Mouse (Mus musculus): ENCODE measurements at regions not wholly inside any gene's neighbourhood (a gene's known extent, or its start where the extent isn't known, plus 50 kb on each side); places are given as distances from the start of the nearest gene placed in this dataset.

DNA sequence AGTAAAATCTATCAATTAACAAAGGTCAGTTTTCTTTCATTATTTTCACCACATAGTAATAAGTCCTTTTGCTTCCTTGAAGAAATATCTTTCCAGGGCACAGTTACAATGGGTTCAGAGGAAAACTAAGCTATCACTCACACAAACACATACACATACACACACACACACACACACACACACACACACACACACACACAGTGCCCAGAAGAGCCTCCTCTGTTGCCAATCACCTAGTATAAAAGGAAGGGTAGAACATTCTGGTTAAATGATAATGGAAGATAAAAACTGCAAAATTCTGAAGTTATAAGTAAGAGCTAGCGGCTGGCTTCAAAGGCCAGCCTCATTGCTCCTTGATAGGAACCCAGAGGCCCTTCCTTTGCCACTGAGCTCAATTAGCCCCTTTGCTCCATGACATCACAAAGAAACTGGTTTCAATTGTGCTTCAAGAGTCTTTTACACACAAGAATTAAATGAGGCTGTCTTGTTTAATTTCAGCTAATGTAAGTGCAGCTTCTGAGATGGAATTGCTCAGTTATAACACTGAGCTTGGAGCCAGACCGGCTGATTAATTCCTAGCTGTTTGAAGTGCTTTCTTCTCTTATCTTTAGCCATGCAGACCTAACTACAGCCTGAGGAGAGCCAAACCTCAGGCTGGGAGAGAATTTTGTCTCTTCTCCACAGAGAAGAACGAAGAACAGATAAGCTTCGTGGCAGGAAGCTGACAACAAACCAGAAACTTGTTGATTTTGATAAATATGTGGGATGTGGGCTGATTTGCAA lies 262.1 kb downstream of the Pdha2 start:
- Histone ChIP-seq H3K27me3 (replicated peaks) (no peaks in the 10 kb centered on the region), H3K4me2 (ENCODE audit: insufficient read depth, low read depth, poor library complexity, severe bottlenecking) (peak overlapping the region; percentile 5; the same call in 1 of the 2 replicates), H3K79me2 (replicated peaks; ENCODE audit: control insufficient read depth, extremely low read depth, insufficient read depth, poor library complexity, severe bottlenecking) (no peaks in the 10 kb centered on the region), H3K4me1 (ENCODE audit: control insufficient read depth in 1 of 2, insufficient read depth in 2 of 2) (peaks cover 0 to 4% of the 10 kb centered on the region in 2 experiments; a peak in 2 of 4 replicates), H3K36me3 (replicated peaks in 1 of 2; ENCODE audit: control insufficient read depth in 1 of 2, insufficient read depth in 1 of 2, low read length in 1 of 2) (no peaks in the 10 kb centered on the region), H3K27ac (ENCODE audit: insufficient read depth, low read depth) (no peak overlapping the region), H3K9me3 (replicated peaks; ENCODE audit: low read length) (no peaks in the 10 kb centered on the region), H3K4me3 (replicated peaks in 1 of 3; ENCODE audit: low read depth in 2 of 3, low read length in 2 of 3, poor library complexity in 1 of 3) (no peak overlapping the region), H3K9ac (ENCODE audit: insufficient read depth, low read depth) (no peak overlapping the region)
- DNase-seq (ENCODE audit: extremely low read depth): no peak
- in situ Hi-C loops (cut with MboI; ENCODE audit: low pct_ligation_motif_present, low pct_unique_long_range_greater_than_20kb, low sequenced_read_pairs): no loop called here
- dilution Hi-C loops (cut with MboI; ENCODE audit: extremely low pct_ligation_motif_present, extremely low pct_unique_long_range_greater_than_20kb, low sequenced_read_pairs): no loop called here
- TF ChIP-seq RAD21 (IDR thresholded peaks at IDR 0.05; ENCODE audit: low read depth, low read length): no peak
- TF ChIP-seq PAX5 (IDR thresholded peaks at IDR 0.05; ENCODE audit: low read length): no peak
- no peak for TF ChIP-seq USF1 (IDR thresholded peaks at IDR 0.05; ENCODE audit: low read depth, low read length)

- H3K36me3 ChIP-seq (replicated peaks in 1 of 2; ENCODE audit: control insufficient read depth in 1 of 2, insufficient read depth in 1 of 2, low read length in 1 of 2): no peaks in the 10 kb centered on the region
- H3K4me2 ChIP-seq (ENCODE audit: insufficient read depth, low read depth, poor library complexity, severe bottlenecking): no peak overlapping the region
- H3K27ac ChIP-seq (ENCODE audit: insufficient read depth, low read depth): no peak overlapping the region
- no peaks in the 10 kb centered on the region for H3K4me1 ChIP-seq (ENCODE audit: control insufficient read depth in 1 of 2, insufficient read depth in 2 of 2)
- H3K79me2 ChIP-seq (replicated peaks; ENCODE audit: control insufficient read depth, extremely low read depth, insufficient read depth, poor library complexity, severe bottlenecking): no peaks in the 10 kb centered on the region
- no peak overlapping the region for H3K9ac ChIP-seq (ENCODE audit: insufficient read depth, low read depth)
- no peak for DNase-seq (ENCODE audit: extremely low read depth)
- in situ Hi-C loops (cut with MboI; ENCODE audit: low pct_ligation_motif_present, low pct_unique_long_range_greater_than_20kb, low sequenced_read_pairs): no loop called here
- H3K9me3 ChIP-seq (replicated peaks; ENCODE audit: low read length): no peaks in the 10 kb centered on the region
- H3K4me3 ChIP-seq (replicated peaks in 1 of 3; ENCODE audit: low read depth in 2 of 3, low read length in 2 of 3, poor library complexity in 1 of 3): no peak overlapping the region
- TF ChIP-seq USF1 (IDR thresholded peaks at IDR 0.05; ENCODE audit: low read depth, low read length) (no peak), JUN (IDR thresholded peaks at IDR 0.05; ENCODE audit: insufficient read depth, low read depth, low read length) (no peak), SIN3A (IDR thresholded peaks at IDR 0.05; ENCODE audit: low read length) (no peak), POLR2AphosphoS2 (IDR thresholded peaks at IDR 0.05; ENCODE audit: low read depth, low read length) (no peak), MYC (IDR thresholded peaks at IDR 0.05; ENCODE audit: low read depth, low read length) (no peak), MEF2A (IDR thresholded peaks at IDR 0.05; ENCODE audit: borderline replicate concordance, low read depth, low read length) (no peak), BHLHE40 (IDR thresholded peaks at IDR 0.05; ENCODE audit: low read depth, low read length) (no peak)
- dilution Hi-C loops (cut with MboI; ENCODE audit: extremely low pct_ligation_motif_present, extremely low pct_unique_long_range_greater_than_20kb, low sequenced_read_pairs): no loop called here
- H3K27me3 ChIP-seq (replicated peaks): no peaks in the 10 kb centered on the region
Observed at GRCm38 (mm10) chr3:140942450-140942849, 269.7 kb downstream of the Pdha2 start.

GRCm38 (mm10) chr3:140941898-140942297 lies 270.3 kb downstream of the Pdha2 start:
- no peaks in the 10 kb centered on the region for H3K27me3 ChIP-seq (replicated peaks)
- in situ Hi-C loops (cut with MboI; ENCODE audit: low pct_ligation_motif_present, low pct_unique_long_range_greater_than_20kb, low sequenced_read_pairs) (no loop called here), dilution Hi-C loops (cut with MboI; ENCODE audit: extremely low pct_ligation_motif_present, extremely low pct_unique_long_range_greater_than_20kb, low sequenced_read_pairs) (no loop called here)
- H3K4me1 ChIP-seq (ENCODE audit: control insufficient read depth in 1 of 2, insufficient read depth in 2 of 2): no peaks in the 10 kb centered on the region
- no peak overlapping the region for H3K4me3 ChIP-seq (replicated peaks in 1 of 3; ENCODE audit: low read depth in 2 of 3, low read length in 2 of 3, poor library complexity in 1 of 3)
- no peak for DNase-seq (ENCODE audit: extremely low read depth)
- H3K79me2 ChIP-seq (replicated peaks; ENCODE audit: control insufficient read depth, extremely low read depth, insufficient read depth, poor library complexity, severe bottlenecking): no peaks in the 10 kb centered on the region
- H3K9ac ChIP-seq (ENCODE audit: insufficient read depth, low read depth): no peak overlapping the region
- no peaks in the 10 kb centered on the region for H3K9me3 ChIP-seq (replicated peaks; ENCODE audit: low read length)
- TF ChIP-seq KAT2A (IDR thresholded peaks at IDR 0.05; ENCODE audit: insufficient replicate concordance, low read length) (no peak), ZNF384 (IDR thresholded peaks at IDR 0.05; ENCODE audit: low read depth, low read length) (peak; percentile 69), UBTF (IDR thresholded peaks at IDR 0.05; ENCODE audit: low read depth, low read length) (no peak), CHD1 (IDR thresholded peaks at IDR 0.05; ENCODE audit: low read depth, low read length) (no peak), ZKSCAN1 (IDR thresholded peaks at IDR 0.05; ENCODE audit: borderline replicate concordance, low read depth, low read length) (no peak), NELFE (IDR thresholded peaks at IDR 0.05; ENCODE audit: low read depth, low read length) (no peak)
- no peaks in the 10 kb centered on the region for H3K36me3 ChIP-seq (replicated peaks in 1 of 2; ENCODE audit: control insufficient read depth in 1 of 2, insufficient read depth in 1 of 2, low read length in 1 of 2)
- H3K27ac ChIP-seq (ENCODE audit: insufficient read depth, low read depth): no peak overlapping the region
- peak overlapping the region; percentile 74; the same call in 1 of the 2 replicates for H3K4me2 ChIP-seq (ENCODE audit: insufficient read depth, low read depth, poor library complexity, severe bottlenecking)

Measured in CH12.LX (cell line).